Mouse (Mus musculus) spleen, adult 18-20 months (tissue): ENCODE results near the gene Tnfrsf22.

ENCODE experiments used
- DNase-seq, 2 experiments: peaks; one replicate each; pipeline ENCODE4 v3.0.0; 2022; ENCODE audit warnings: mixed read lengths in 2 of 2

Tnfrsf22 gene

DNA sequence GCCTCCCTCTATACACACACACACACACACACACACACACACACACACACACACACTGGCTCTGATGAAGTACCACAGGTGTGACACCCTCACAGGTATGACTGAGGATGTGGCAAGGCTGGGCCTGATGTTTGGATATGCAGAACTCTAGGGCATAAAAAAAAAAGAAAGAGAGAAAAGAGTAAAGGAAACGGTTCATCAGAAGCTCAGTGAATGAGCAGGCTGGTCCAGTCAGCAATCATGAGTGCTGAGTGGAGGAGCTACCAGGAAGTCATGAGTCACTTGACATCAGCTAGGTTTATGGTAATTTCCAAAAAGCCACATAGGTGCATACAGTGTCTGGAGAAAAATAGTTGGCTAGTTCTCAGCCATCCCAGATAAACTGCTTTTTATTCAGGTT is 20.0 kb downstream of the Tnfrsf22 start:
- no peak for DNase-seq

DNA sequence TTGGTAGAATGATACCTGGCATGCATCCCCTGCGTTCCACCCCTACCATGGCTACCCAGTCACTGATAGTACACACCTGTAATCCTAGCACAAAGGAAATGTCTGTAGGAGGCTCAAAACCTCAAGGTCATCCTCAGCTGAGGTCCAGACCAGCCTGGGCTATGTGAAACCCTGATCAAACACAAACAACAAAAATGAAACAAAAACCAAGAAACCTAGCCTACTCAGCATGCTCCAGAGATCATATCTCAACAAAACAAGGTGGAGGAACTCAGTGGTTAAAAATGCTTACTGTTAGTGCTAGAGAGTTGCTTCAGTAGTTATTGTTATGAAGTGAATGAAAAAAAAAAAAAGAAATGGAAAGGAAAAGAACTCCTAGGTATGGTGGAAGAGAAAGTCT is 20.9 kb downstream of the Tnfrsf22 start, which contains the start of gene Tnfrsf26:
Gene Tnfrsf26, minus strand, starts transcription at position 183 of the 400 bp plus-strand sequence.
- DNase-seq, result peak in 1 of 2 experiments; percentile 5

DNA sequence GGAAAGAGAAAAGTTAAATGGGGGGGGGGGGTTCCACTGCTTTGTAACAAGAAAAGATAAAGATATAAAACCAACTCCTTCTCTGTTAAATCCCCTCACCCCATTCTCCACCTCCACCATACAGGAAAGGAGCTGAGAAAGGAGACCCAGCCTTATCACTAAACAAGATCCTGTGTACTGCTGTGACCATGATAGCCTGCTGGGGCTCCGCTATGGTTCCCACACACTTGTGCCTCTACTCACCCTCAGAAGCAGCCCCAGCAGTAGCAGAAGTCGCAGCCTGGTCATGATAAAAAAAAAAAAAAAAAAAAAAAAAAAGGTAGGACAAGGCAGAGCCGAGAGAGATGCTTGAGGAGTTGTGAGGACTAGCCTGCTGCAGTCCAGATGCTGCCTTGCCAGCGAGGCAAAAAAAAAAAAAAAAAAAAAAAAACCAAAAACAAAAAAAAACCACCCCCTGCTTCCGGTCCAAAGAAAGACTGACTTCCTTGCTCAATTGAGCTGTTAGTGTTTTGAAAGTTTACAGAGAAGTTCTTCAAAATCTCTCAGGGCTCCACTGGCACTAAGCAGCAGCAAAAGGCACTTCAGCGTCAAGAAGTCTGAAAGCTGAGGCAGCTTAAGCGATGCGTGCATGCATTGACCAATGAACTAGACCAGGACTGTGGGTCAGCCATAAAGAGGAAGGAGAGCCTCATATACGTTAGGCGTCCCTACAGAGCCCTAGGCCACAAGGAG is 21.7 kb downstream of the Tnfrsf22 start:
- DNase-seq, result peak in 1 of 2 experiments; percentile 29

DNA sequence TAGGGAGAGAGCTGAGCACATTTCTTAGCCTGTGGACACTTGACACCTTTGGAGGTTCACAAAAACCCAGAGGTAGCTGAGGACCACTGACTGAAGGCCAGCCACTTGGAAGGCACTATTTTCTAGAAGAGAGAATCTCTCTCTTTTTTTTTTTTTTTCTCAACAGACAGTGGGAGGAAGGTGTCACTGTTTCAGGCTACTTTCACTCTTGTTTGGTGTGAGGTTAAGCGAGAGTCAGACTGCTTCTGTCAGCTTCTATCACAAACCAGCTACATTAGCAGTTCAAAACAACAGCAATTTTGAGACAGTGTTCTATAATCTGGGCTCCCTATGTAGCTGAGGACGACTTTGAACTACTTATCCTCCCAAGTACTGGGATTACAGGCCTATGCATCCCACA is 23.3 kb downstream of the Tnfrsf22 start:
- DNase-seq, result no peak

DNA sequence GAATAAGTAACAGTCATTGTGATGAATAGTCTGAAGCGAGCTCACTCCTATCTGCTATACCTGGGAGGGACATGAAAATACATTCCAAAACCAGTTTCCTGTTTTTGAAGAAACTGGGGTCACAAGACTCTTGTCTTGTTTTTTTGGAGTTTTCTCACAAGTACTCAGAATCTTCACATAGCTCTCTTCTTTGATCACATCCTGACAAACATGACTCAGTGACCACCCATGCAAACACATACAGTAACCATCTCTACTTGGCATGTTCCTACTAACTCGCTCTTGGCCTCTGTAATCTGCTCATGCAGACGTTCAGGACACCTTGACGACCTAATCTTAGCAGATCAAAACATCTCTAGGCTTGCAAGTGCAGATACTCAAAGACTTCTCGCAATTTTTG is 24.3 kb downstream of the Tnfrsf22 start:
- DNase-seq, result no peak

DNA sequence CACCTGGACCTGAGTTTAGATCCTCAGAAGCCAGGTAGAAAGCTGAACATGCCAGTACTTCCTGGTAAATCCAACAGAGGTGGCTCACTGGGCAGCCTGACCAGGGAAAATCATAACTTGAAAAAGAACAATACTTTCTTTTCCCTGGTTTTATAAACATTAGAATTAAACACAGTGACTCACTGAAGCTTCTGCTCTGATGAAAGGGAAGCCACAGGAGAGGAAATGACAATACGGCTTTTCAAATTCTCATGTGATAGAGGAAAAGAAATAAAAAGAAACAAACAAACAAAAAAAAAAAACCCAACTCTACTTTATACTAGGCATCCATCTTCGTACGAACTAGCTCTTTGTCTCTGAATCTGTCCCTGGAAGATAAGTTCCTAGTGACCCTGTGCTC is 24.9 kb downstream of the Tnfrsf22 start:
- DNase-seq, result no peak

DNA sequence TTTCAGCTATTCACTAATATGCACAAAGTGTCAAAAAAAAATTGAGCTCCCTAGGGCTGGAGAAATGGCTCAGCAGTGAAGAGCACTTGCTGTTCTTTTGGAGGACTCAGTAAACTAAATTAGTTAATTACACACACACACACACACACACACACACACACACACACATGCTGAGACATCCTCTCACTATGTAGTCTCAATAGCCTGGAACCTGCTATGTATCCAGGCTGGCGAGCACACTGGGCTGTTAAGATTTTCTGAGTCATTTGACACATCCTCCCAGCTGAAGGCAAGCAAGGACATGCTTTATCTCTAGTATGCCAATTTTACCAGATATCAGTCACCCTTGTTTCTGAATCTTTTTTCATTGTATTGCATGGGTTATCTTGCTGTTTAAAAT is 28.5 kb downstream of the Tnfrsf22 start:
- DNase-seq, result no peak

DNA sequence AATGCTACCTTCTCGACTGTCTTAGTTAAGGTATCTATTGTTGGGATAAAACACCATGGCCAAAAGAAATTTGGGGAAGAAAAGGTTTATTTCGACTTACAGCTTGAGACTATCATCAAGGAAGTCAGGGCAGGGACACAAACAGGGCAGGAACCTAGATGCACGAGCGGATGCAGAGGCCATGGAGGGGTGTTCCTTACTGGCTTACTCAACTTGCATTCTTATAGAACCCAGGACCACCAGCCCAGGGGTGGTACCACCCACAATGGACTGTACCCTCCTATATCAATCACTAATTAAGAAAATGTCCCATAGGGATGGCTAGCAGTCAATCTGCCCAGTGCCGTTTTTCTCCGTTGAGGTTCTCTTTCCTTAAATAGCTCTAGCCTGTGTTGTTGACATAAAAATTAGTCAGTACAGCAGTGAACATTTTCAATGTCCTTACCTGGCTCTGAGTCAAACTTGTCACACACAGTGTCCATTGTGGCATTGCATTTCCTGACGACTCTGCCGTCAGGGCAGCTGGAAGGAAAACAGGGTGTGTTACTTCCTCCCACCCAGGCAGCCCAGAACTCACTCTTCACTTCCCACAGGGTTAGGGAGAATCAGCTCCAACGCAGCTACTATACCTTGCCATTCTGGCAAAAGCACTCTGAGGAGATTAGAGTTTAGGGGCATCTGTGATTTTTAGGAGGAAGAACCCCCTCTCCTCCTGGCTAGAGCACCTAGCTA is 34.9 kb downstream of the Tnfrsf22 start:
- no peak for DNase-seq

DNA sequence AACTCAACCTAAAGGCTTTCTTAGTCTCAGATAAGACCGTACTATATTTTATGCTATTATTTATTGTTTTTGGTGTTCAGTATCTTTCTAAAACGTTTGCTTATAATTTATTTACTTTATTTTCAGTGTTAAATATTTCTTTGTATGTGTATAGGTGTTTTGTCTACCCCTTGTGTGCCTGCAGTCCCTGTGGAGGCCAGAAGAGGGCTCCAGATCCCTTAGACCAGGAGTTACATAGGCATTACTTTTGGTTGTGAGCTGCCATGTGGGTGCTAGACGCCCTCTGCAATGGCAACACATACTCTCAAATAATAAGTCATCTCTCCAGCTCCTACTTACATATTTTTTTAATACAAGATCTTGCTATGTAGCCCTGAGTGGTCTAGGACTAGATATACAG is 37.2 kb downstream of the Tnfrsf22 start:
- no peak for DNase-seq

DNA sequence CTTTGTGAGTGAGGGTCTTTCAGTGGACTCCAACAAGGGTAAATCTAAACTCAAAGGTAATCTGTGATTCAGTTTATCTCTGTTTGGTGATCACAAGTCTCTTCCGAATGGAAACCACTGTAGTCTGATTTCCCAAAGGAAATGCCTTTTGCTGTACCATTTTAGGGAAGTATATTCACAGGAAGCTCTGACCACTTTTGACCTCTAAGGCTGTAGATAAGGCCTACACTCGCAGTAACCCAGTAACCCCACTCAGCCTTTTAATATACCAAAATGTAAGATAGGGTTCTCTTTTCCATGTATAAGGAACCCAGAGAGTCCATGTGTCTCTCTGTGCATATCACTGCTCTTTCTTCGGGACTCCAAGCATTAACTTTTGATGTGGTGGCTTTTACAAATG is 44.1 kb downstream of the Tnfrsf22 start:
- no peak for DNase-seq

DNA sequence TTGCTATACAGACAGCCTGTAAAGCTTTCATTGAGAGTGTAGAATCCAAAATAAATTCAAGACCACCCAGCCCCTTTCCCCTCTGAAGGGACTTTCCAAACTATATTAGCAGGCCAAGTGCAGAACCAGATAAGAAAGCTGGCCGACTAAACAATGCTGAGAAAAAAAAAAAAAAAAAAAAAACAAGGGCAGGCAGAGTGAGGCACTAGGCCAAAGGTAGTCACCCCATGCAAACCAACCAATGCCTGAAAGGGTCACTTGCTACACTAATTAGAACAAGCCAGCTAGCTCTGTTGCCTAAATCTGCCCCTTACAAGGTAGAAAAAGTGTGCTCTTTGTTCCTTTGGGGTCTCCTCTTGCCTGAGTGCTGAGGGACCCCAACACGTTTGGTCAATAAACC is 44.6 kb downstream of the Tnfrsf22 start:
- DNase-seq, result no peak

DNA sequence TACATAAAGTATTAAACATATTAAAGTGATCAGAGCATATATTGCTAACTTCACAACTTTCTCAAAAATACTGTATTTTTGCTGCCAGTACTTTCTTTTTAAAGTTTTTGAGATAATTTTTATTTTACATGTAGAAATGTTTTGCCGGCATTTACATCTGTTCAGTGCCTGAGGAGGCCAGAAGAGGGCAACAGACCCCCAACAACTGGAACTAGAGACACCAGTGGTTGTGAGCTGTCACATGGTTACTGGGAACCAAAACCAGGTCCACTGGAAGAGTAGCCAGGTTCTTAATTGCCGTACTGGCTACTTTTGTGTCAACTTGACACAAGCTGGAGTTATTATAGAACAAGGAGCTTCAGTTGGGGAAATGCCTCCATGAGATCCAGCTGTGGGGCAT is 47.8 kb downstream of the Tnfrsf22 start:
- no peak for DNase-seq

DNA sequence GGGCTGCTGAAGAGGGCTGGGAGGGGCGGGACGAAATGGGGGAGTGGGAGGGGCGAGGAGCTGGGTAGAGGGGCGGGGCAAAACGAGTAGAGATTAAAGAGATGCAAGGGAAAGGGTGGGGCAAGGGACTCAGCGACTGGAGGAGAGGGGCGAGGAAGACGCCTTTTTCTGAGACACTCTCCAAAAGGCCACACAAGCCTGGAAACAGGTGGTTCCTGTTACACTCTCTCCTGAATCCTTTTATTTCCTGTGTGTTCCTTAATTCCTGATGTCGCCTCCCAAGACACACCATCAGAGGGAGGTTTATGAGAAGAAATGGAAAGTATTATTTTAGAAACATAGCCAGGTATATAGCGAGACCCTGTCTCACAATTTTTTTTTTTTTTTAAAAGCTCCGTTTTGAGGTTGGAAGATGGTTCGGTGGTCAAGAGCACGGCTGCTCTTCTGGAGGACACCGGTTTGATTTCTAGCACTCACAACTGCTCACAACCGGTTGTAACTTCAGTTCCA is 49.2 kb downstream of the Tnfrsf22 start:
- no peak for DNase-seq

DNA sequence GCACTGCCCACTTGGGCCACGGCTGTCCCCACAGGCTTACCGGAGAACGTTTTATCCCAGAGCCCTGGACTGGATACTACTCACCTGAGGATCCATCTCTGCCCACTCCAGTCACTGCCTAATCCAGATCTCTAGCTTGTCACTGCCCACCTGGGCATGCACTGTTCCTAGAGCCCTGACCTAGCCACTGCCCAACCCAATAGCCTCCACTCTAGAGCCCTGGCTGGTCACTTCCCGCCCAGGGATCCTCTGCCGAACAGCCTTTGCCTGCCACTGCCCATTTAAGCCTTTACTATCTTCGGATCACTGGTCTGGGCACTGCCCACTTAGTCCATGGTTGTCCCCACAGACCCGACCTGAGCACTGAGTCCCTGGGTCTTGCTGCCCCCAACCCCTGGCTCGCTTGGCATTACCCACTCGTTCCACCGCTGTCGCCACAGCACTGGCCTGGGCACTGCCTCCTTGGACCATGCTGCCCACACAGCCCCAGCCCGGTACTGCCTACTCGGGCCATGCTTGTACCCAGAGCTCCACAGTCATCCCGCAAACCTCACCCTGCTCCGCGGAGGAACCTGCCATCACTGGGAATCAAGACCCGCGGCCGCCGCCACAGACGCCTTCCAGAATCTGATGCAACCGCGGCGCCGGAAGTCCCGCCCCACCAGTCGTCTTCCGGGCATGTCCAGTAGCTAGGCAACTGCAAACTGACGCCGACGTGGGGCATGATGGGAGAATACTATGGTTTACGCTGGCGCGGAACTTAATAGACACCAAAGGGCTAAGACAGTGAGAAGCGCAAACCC is 49.8 kb downstream of the Tnfrsf22 start, which contains the start of gene Cars:
Gene Cars, minus strand, starts transcription at position 663 of the 803 bp plus-strand sequence.
- DNase-seq, result peak; percentile 87 to 93

DNA sequence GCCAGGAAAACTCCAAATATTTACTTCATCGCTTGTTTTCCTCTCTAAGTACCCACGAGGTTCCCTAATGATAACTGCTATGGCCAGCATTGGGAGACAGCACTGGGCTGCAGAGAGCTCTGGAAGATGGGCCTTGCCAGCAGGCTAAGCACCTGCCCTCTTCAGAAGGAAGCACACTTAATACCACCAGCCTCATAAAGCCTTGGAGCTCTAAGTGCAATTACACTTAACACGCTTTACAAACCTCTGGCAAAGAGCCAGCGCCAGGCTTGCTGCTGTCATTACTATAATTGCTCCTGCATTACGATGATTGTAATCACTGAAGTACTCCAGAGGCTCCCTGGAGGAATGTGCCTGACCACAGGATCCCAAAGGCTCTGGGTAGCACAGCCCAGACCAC is 54.6 kb downstream of the Tnfrsf22 start:
- no peak for DNase-seq

DNA sequence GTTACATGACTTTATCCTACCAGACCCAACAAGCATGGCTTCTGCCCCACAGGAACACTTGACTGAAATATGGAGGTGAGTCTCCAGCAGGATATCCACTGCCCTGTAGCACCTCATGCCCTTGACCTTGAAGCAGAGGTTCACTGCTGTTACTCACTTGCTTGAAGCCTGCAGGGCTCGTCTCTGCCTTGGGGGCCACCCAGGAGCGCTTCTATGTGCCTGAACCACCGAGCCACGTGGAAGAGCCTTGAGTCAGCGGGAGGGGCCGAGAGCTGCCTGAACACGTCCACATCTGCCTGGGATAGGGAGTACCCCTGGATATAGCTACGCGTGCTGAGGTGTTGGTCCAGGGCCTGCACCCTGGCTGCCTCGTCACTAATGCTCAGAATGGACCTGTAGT is 57.2 kb downstream of the Tnfrsf22 start:
- no peak for DNase-seq

DNA sequence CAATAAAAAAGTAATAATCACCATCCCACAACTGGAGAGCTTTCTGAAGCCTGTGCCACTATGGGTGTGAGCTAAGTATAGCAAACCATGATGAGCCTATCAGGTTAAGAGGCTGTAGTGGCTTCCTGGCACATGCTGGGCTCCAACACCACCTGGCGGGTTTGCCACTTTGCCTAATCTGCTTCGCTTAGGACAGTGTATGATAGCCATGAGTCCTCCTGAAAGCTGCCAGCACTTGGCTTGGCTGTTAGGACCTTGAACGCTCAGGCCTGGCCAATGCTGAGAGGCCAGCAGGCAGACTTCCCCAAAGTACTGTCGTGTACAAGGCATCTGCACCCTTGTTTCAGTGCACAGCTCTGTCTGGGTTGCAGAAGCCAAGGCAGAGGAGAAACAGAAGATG is 61.5 kb downstream of the Tnfrsf22 start:
- DNase-seq, result no peak

DNA sequence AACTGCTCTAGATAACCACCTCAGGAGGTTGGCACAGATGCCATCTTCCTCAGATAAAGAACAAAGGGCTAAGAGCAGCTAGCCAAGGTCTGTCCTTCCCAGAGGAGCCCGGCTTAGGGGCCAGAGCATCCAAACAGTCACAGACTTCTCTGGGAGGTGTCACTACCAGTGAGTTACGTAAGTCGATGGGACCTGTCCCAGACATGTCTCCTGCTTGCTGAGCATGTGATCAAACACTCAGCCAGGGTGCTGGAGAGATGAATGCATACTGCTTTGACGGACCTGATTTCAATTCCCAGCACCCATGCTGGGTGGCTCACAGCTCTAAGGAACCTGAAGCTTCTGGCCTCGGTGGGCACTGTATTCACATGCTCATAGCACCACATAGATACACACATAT is 61.9 kb downstream of the Tnfrsf22 start:
- no peak for DNase-seq
